27 mouse cellular contexts compared by ENCODE assay signal in the genomic region with DNA sequence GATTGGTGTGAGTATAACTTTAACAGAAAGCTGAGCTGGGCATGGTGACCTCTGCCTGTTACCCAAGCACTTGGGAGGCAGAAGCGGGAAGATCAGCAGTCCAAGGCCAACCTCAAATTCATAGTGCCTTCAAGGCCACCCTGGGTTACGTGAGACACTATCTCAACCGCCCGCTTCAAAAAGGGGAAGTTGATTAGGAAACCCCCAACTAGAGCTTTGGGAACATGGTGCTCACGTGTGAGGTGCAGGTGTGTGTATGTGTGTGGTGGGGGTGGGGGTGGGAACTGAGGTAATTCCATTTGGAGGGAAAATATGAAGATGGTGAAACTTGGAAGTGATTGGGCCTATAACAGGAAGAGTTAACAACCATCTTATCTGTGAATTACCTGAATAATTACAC. TPM values are rescaled to one million over a fixed set of nuclear protein-coding genes. Genes with fewer than 3 reads are reported as not detected.
A peak's percentile ranks its signal among the peaks of the same experiment; 100 is the strongest.
DNase-seq lines count a peak whose midpoint lies in the region; ATAC-seq and TF ChIP-seq lines count a peak whose summit lies in the region.
"Had no signal": no experiment of that assay in that cellular context is flagged by ENCODE, and none has a peak within 500 bp of the region (broad histone marks: within the 10 kb centered on the region; RNA-seq: fewer than 3 reads in every experiment).

No protein-coding gene starts in this region.

- no peak for TF ChIP-seq CTCF in CH12.LX (conservative IDR thresholded peaks at IDR 0.05 in 1 of 2, IDR thresholded peaks at IDR 0.05 in 1 of 2; ENCODE audit: low read depth in 2 of 2, low read length in 2 of 2)

- TF ChIP-seq POLR2A in CH12.LX (IDR thresholded peaks at IDR 0.05; ENCODE audit: low read depth, low read length): no peak

- no peak overlapping the region for H3K4me2 ChIP-seq in CH12.LX (ENCODE audit: insufficient read depth, low read depth, poor library complexity, severe bottlenecking)
- H3K4me2 ChIP-seq: embryonic facial prominence, embryonic 12.5 days; forebrain, embryonic 12.5 days; heart, embryonic 12.5 days; limb, embryonic 12.5 days; liver, embryonic 12.5 days; midbrain, embryonic 12.5 days had no signal

- H3K27ac ChIP-seq in CH12.LX (ENCODE audit: insufficient read depth, low read depth): no peak overlapping the region
- H3K27ac ChIP-seq: embryonic facial prominence, embryonic 12.5 days; forebrain, embryonic 12.5 days; gastrocnemius, adult 2 months; hindbrain, postnatal 0 days; limb, embryonic 12.5 days; liver, embryonic 12.5 days; midbrain, embryonic 12.5 days had no signal

- dilution Hi-C loops in CH12.LX (cut with MboI; ENCODE audit: extremely low pct_ligation_motif_present, extremely low pct_unique_long_range_greater_than_20kb, low sequenced_read_pairs): no loop called here

- ATAC-seq in hematopoietic stem cell, adult 5-6 weeks (replicated peaks in 1 of 2; ENCODE audit: insufficient read depth in 1 of 2, low FRiP score in 2 of 2, low TSS enrichment in 1 of 2, low read depth in 1 of 2, poor library complexity in 2 of 2, severe bottlenecking in 2 of 2): peak; percentile 96 to 97
- no peak for ATAC-seq in erythroblast, adult 5-6 weeks (replicated peaks; ENCODE audit: low FRiP score, poor library complexity, severe bottlenecking)
- ATAC-seq: hindbrain, postnatal 0 days; intestine, embryonic 16.5 days; liver, embryonic 12.5 days had no signal

- H3K4me1 ChIP-seq in CH12.LX (ENCODE audit: control insufficient read depth in 1 of 2, insufficient read depth in 2 of 2): peaks cover 0 to 33% of the 10 kb centered on the region in 2 experiments; a peak in 2 of 4 replicates
- H3K4me1 ChIP-seq: embryonic facial prominence, embryonic 12.5 days; heart, embryonic 12.5 days; liver, embryonic 12.5 days; midbrain, embryonic 12.5 days had no signal

- in situ Hi-C loops in CH12.LX (cut with MboI; ENCODE audit: low pct_ligation_motif_present, low pct_unique_long_range_greater_than_20kb, low sequenced_read_pairs): loop anchor here (10.0 kb wide), 1 partner anchor 48 kb away; no protein-coding TSS in a partner anchor

- DNase-seq in spleen, adult 18-20 months: peak; percentile 35 to 46
- no peak for DNase-seq in spleen, postnatal 4 days (ENCODE audit: low spot score in 2 of 2)
- peak; percentile 80 for DNase-seq in CH12.LX (ENCODE audit: extremely low read depth)
- DNase-seq in splenic B cell, adult 2 months (ENCODE audit: low read depth, low spot score): peak; percentile 92
- DNase-seq in layer of hippocampus, postnatal 10 days (ENCODE audit: low spot score in 2 of 2): no peak
- DNase-seq: adrenal gland, postnatal 36 days; cerebellum, adult 11 months; cerebellum, adult 9-11 months; gastrocnemius, adult 2 months; heart, postnatal 10 days; kidney, postnatal 36 days; lung, adult 2 months; lung, postnatal 14 days; right cerebral cortex, postnatal 14 days; thymus, postnatal 25 days had no signal

- H3K9ac ChIP-seq in CH12.LX (ENCODE audit: insufficient read depth, low read depth): no peak overlapping the region
- H3K9ac ChIP-seq: embryonic facial prominence, embryonic 12.5 days; forebrain, embryonic 12.5 days; heart, embryonic 12.5 days; limb, embryonic 12.5 days; liver, embryonic 12.5 days; midbrain, embryonic 12.5 days had no signal

- H3K79me2 ChIP-seq in CH12.LX (replicated peaks; ENCODE audit: control insufficient read depth, extremely low read depth, insufficient read depth, poor library complexity, severe bottlenecking): no peaks in the 10 kb centered on the region

- TF ChIP-seq EP300 in CH12.LX (IDR thresholded peaks at IDR 0.05; ENCODE audit: low read length): peak; percentile 23; the same call in 1 of the 2 replicates

- no peak overlapping the region for H3K4me3 ChIP-seq in CH12.LX (replicated peaks in 1 of 3; ENCODE audit: low read depth in 2 of 3, low read length in 2 of 3, poor library complexity in 1 of 3)
- H3K4me3 ChIP-seq: embryonic facial prominence, embryonic 12.5 days; erythroblast, embryonic 14.5 days; forebrain, embryonic 12.5 days; gastrocnemius, adult 2 months; heart, embryonic 12.5 days; limb, embryonic 12.5 days; liver, embryonic 12.5 days; midbrain, embryonic 12.5 days had no signal

- TF ChIP-seq RAD21 in CH12.LX (IDR thresholded peaks at IDR 0.05; ENCODE audit: low read depth, low read length): no peak

- H3K9me3 ChIP-seq in CH12.LX (replicated peaks; ENCODE audit: low read length): peaks cover 3% of the 10 kb centered on the region
- H3K9me3 ChIP-seq: embryonic facial prominence, embryonic 12.5 days; forebrain, embryonic 12.5 days; heart, embryonic 12.5 days; limb, embryonic 12.5 days; liver, embryonic 12.5 days; midbrain, embryonic 12.5 days had no signal

- H3K27me3 ChIP-seq in CH12.LX (replicated peaks): peaks cover 5% of the 10 kb centered on the region
- no peaks in the 10 kb centered on the region for H3K27me3 ChIP-seq in splenic B cell, adult 2 months (ENCODE audit: control insufficient read depth, insufficient read depth, low read length, poor library complexity, severe bottlenecking)
- H3K27me3 ChIP-seq: embryonic facial prominence, embryonic 12.5 days; heart, embryonic 12.5 days; liver, embryonic 12.5 days; midbrain, embryonic 12.5 days had no signal

- no peaks in the 10 kb centered on the region for H3K36me3 ChIP-seq in CH12.LX (replicated peaks in 1 of 2; ENCODE audit: control insufficient read depth in 1 of 2, insufficient read depth in 1 of 2, low read length in 1 of 2)
- H3K36me3 ChIP-seq in splenic B cell, adult 2 months (ENCODE audit: control insufficient read depth, insufficient read depth, low read length, poor library complexity, severe bottlenecking): no peaks in the 10 kb centered on the region
- H3K36me3 ChIP-seq: embryonic facial prominence, embryonic 12.5 days; forebrain, embryonic 12.5 days; heart, embryonic 12.5 days; limb, embryonic 12.5 days; liver, embryonic 12.5 days; midbrain, embryonic 12.5 days had no signal

TF ChIP-seq in CH12.LX, 34 proteins besides CTCF, POLR2A, EP300 and RAD21:
- TF ChIP-seq TCF12 (IDR thresholded peaks at IDR 0.05; ENCODE audit: low read depth, low read length) (peak; percentile 57; the same call in 1 of the 2 replicates), MAX (IDR thresholded peaks at IDR 0.05; ENCODE audit: low read length) (0 out of 2 replicates have a peak, but pooled peaks have one; percentile 27), ETS1 (conservative IDR thresholded peaks at IDR 0.05; ENCODE audit: low read depth, low read length) (peak; percentile 61), BHLHE40 (IDR thresholded peaks at IDR 0.05; ENCODE audit: low read depth, low read length) (peak; percentile 93), ZMIZ1 (IDR thresholded peaks at IDR 0.05; ENCODE audit: low read depth, low read length) (no peak)

RNA-seq across cellular contexts. Expression of gene Adgrd1, which starts 19.3 kb away (rescaled TPM):
- total RNA-seq in CH12.LX (2012; rRNA removed): 0.04 TPM in 1 of 2 replicates, not detected in the other
- total RNA-seq in CH12.LX (2014; rRNA removed): 0.05 and 0.07 TPM in 2 replicates
- polyA plus RNA-seq in CH12.LX (2012; ENCODE audit: insufficient read length, low read depth): 0.11 TPM in 1 of 2 replicates, not detected in the other
- 3.3 and 3.6 TPM in 2 replicates for total RNA-seq in hematopoietic stem cell, adult 5-6 weeks (2017)
- total RNA-seq in layer of hippocampus, postnatal 10 days (2021): under 1 TPM; 0.55 to 0.60 TPM
- total RNA-seq in erythroblast, adult 5-6 weeks (2015; ENCODE audit: low replicate concordance): not detected in 2 replicates
- total RNA-seq in erythroblast, adult 5-6 weeks (2017; ENCODE audit: low replicate concordance): 0.09 TPM in 1 of 2 replicates, not detected in the other
- total RNA-seq: monocyte, adult 5-6 weeks had no signal
- polyA plus RNA-seq: erythroblast, embryonic 14.5 days; limb, embryonic 12.5 days had no signal

RNA-seq across cellular contexts. Expression of gene Ran, which starts 57.4 kb away (rescaled TPM):
- total RNA-seq in CH12.LX (2012; rRNA removed) (847 and 977 TPM in 2 replicates), CH12.LX (2014; rRNA removed) (1,083 and 1,183 TPM in 2 replicates)
- polyA plus RNA-seq in CH12.LX (2012; ENCODE audit: insufficient read length, low read depth): 1,512 and 1,664 TPM in 2 replicates
- total RNA-seq in hematopoietic stem cell, adult 5-6 weeks (2017): 298 and 527 TPM in 2 replicates
- 100 to 1,000 TPM; 164 to 177 TPM for total RNA-seq in layer of hippocampus, postnatal 10 days (2021)
- 125 and 151 TPM in 2 replicates for total RNA-seq in erythroblast, adult 5-6 weeks (2015; ENCODE audit: low replicate concordance)
- total RNA-seq in erythroblast, adult 5-6 weeks (2017; ENCODE audit: low replicate concordance): 77.9 and 87.8 TPM in 2 replicates

Comparison
In these comparisons a context has a peak if more than half of its experiments do, and no peak if none do; other contexts are left out.
1. DNase-seq: peak in spleen, adult 18-20 months (2 of 2), CH12.LX (single experiment) and splenic B cell, adult 2 months (single experiment); none in spleen, postnatal 4 days (0 of 2) and layer of hippocampus, postnatal 10 days (0 of 2).